Mouse (Mus musculus): Measurements from ENCODE around the gene Ubxn2a.

DNA sequence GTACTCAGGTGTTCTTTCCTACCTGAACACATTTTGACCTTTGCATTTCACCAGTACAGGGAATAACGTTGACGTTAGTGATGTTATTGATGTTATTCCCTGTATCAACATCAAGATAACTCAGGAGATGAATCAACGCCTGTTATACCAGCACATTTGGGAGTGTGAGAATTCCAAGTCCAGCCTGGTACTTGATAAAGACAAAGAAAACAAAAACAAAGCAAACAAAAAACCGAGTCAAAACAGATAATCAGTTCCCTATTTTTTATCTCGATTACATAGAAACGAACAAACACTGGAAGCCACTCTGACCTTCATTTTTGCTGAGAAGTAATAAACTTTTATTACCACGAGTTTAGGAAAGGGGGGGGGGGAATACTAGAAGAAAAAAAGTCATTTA, 1.0 kb downstream of the Ubxn2a start:
- TF ChIP-seq CTCF (IDR thresholded peaks at IDR 0.05; ENCODE audit: insufficient read depth, low read depth, low read length) (no peak), POLR2A (IDR thresholded peaks at IDR 0.05; ENCODE audit: insufficient read depth, low read depth, low read length) (no peak)
